Mouse (Mus musculus): ENCODE results near the gene Hist3h2a. TPM values are rescaled to one million over a fixed set of nuclear protein-coding genes. Genes with fewer than 3 reads are reported as not detected.

Hist3h2a gene
- polyA plus RNA-seq, 1 experiment = 2.9 TPM

DNA sequence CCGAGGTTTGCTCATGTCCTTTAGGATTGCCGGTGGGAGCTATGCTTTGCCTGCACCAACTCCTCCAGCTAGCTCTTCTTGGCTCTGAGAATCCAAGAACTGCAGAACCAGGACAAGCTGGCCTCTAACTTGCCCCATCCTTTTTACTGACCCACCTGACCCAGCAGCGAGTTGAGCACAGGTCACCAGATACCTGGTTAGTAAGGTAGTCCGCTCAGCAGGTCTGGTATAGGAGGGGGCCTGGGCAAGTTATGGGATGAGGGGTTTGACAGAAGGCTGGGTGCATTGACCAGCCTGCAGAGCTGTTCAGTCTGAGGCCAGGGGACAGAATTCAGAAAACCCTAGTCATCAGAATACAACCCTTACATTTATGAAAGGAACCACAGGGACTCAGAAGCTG lies 25.4 kb upstream of the Hist3h2a start:
- Histone ChIP-seq H3K9me3 (replicated peaks; ENCODE audit: control insufficient read depth, insufficient read depth, low read length, poor library complexity, severe bottlenecking) (no peaks in the 10 kb centered on the region), H3K4me1 (ENCODE audit: control insufficient read depth, insufficient read depth, low read length) (peaks cover 2% of the 10 kb centered on the region), H3K36me3 (ENCODE audit: control insufficient read depth, insufficient read depth, low read length, poor library complexity, severe bottlenecking) (peaks cover 14% of the 10 kb centered on the region), H3K27ac (ENCODE audit: insufficient read depth, low read length) (no peak overlapping the region), H3K9ac (ENCODE audit: low read depth, poor library complexity, severe bottlenecking) (no peak overlapping the region), H3K4me3 (ENCODE audit: low read depth, low read length) (no peak overlapping the region), H3K27me3 (ENCODE audit: control insufficient read depth, insufficient read depth, low read length, poor library complexity, severe bottlenecking) (no peaks in the 10 kb centered on the region)
- TF ChIP-seq POLR2A (IDR thresholded peaks at IDR 0.05; ENCODE audit: insufficient read depth, low read length) (no peak), CTCF (IDR thresholded peaks at IDR 0.05; ENCODE audit: low read depth, low read length) (no peak), EP300 (IDR thresholded peaks at IDR 0.05; ENCODE audit: insufficient read depth, low read depth, low read length) (no peak)

DNA sequence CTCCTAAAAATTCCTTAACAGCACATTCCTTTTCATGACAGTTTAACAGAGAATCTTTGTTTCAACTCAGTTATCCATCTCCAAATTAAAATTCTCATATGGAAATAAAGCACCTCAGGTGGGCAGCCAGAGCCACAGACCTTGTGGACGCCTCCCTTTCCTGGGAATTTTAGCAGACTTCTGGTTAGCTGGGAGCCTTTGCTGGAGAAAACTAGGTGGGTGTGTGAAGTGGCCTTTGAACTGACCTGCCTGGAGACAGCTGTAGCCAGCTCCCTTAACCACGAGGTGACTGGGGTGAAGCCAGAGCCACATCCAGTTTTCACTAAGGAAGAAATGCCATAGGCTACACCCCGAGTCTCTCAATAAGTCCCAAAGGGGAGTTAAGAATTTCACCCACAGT lies 24.8 kb upstream of the Hist3h2a start:
- Histone ChIP-seq H3K4me3 (ENCODE audit: low read depth, low read length) (no peak overlapping the region), H3K27ac (ENCODE audit: insufficient read depth, low read length) (no peak overlapping the region), H3K9ac (ENCODE audit: low read depth, poor library complexity, severe bottlenecking) (no peak overlapping the region), H3K9me3 (replicated peaks; ENCODE audit: control insufficient read depth, insufficient read depth, low read length, poor library complexity, severe bottlenecking) (no peaks in the 10 kb centered on the region), H3K27me3 (ENCODE audit: control insufficient read depth, insufficient read depth, low read length, poor library complexity, severe bottlenecking) (no peaks in the 10 kb centered on the region), H3K4me1 (ENCODE audit: control insufficient read depth, insufficient read depth, low read length) (peaks cover 2% of the 10 kb centered on the region), H3K36me3 (ENCODE audit: control insufficient read depth, insufficient read depth, low read length, poor library complexity, severe bottlenecking) (peaks cover 20% of the 10 kb centered on the region)
- TF ChIP-seq EP300 (IDR thresholded peaks at IDR 0.05; ENCODE audit: insufficient read depth, low read depth, low read length) (no peak), CTCF (IDR thresholded peaks at IDR 0.05; ENCODE audit: low read depth, low read length) (no peak), POLR2A (IDR thresholded peaks at IDR 0.05; ENCODE audit: insufficient read depth, low read length) (no peak)

DNA sequence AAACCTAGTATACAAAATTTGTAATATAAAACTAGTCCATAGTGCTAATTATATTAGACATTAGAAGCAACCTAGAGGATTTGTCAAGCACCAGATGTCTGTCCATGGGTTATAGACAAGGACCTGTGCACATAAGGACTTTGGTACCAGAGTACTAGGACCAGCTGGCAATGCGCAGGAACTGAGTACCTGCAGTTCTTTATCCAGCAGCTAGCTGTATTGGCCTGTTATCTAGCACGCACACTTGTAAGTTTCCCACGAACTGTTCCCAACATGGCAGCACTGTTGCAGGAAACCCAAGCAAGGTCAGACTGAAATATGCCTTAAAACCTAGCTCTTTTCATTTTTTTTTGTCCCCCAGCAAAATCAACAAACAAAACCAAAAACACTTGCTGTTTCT lies 24.2 kb upstream of the Hist3h2a start:
- TF ChIP-seq POLR2A (IDR thresholded peaks at IDR 0.05; ENCODE audit: insufficient read depth, low read length) (no peak), CTCF (IDR thresholded peaks at IDR 0.05; ENCODE audit: low read depth, low read length) (no peak), EP300 (IDR thresholded peaks at IDR 0.05; ENCODE audit: insufficient read depth, low read depth, low read length) (no peak)
- H3K36me3 ChIP-seq (ENCODE audit: control insufficient read depth, insufficient read depth, low read length, poor library complexity, severe bottlenecking) = peaks cover 20% of the 10 kb centered on the region
- H3K4me3 ChIP-seq (ENCODE audit: low read depth, low read length) = no peak overlapping the region
- H3K27me3 ChIP-seq (ENCODE audit: control insufficient read depth, insufficient read depth, low read length, poor library complexity, severe bottlenecking) = no peaks in the 10 kb centered on the region
- peaks cover 2% of the 10 kb centered on the region for H3K4me1 ChIP-seq (ENCODE audit: control insufficient read depth, insufficient read depth, low read length)
- no peak overlapping the region for H3K9ac ChIP-seq (ENCODE audit: low read depth, poor library complexity, severe bottlenecking)
- H3K27ac ChIP-seq (ENCODE audit: insufficient read depth, low read length) = no peak overlapping the region
- H3K9me3 ChIP-seq (replicated peaks; ENCODE audit: control insufficient read depth, insufficient read depth, low read length, poor library complexity, severe bottlenecking) = no peaks in the 10 kb centered on the region

DNA sequence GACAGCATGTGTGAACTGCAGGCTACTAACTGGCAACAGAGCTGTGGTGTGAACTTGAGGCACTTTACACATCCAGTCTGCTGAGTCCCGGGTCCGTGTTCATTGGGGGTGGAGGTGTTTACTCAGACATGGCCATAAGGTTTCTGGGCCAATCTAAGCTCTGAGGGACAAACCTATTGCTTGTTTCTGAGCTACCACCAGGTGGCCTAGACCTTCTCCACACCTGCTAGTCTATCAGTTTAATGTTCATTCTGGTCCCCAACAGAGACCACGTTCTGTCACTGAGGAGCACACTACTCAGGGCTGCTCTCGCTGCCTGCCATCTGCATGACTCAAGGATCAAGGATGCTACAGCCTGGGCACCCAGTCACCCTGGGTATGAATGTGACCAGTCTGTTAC lies 22.9 kb upstream of the Hist3h2a start:
- H3K9me3 ChIP-seq (replicated peaks; ENCODE audit: control insufficient read depth, insufficient read depth, low read length, poor library complexity, severe bottlenecking) = no peaks in the 10 kb centered on the region
- no peak overlapping the region for H3K27ac ChIP-seq (ENCODE audit: insufficient read depth, low read length)
- no peaks in the 10 kb centered on the region for H3K27me3 ChIP-seq (ENCODE audit: control insufficient read depth, insufficient read depth, low read length, poor library complexity, severe bottlenecking)
- H3K4me3 ChIP-seq (ENCODE audit: low read depth, low read length) = no peak overlapping the region
- H3K4me1 ChIP-seq (ENCODE audit: control insufficient read depth, insufficient read depth, low read length) = peaks cover 2% of the 10 kb centered on the region
- H3K9ac ChIP-seq (ENCODE audit: low read depth, poor library complexity, severe bottlenecking) = no peak overlapping the region
- TF ChIP-seq CTCF (IDR thresholded peaks at IDR 0.05; ENCODE audit: low read depth, low read length) (no peak), POLR2A (IDR thresholded peaks at IDR 0.05; ENCODE audit: insufficient read depth, low read length) (no peak), EP300 (IDR thresholded peaks at IDR 0.05; ENCODE audit: insufficient read depth, low read depth, low read length) (no peak)
- peaks cover 28% of the 10 kb centered on the region for H3K36me3 ChIP-seq (ENCODE audit: control insufficient read depth, insufficient read depth, low read length, poor library complexity, severe bottlenecking)

DNA sequence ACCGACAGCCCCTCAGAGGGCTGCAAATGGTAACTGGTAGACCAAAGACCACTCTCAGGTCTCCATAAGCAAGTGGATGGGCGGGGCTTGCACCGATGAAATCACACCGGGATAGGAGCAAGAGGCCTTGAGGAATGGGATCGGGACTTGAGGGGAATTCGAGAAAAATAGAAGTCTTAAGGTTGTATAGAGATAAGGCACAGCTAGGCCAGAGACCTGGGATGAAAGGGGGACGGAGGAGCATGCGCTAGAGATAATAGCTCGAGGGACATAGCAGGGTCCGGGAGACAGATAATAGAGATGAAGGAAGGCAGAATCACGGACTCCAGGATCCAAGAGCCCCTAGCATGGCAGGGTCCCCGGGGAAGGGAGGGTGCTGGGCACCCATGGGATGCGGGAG lies 16.6 kb upstream of the Hist3h2a start:
- Histone ChIP-seq H3K36me3 (ENCODE audit: control insufficient read depth, insufficient read depth, low read length, poor library complexity, severe bottlenecking) (peaks cover 25% of the 10 kb centered on the region), H3K27ac (ENCODE audit: insufficient read depth, low read length) (no peak overlapping the region), H3K4me3 (ENCODE audit: low read depth, low read length) (peak overlapping the region; percentile 94), H3K9ac (ENCODE audit: low read depth, poor library complexity, severe bottlenecking) (peak overlapping the region; percentile 85), H3K4me1 (ENCODE audit: control insufficient read depth, insufficient read depth, low read length) (no peaks in the 10 kb centered on the region), H3K9me3 (replicated peaks; ENCODE audit: control insufficient read depth, insufficient read depth, low read length, poor library complexity, severe bottlenecking) (no peaks in the 10 kb centered on the region), H3K27me3 (ENCODE audit: control insufficient read depth, insufficient read depth, low read length, poor library complexity, severe bottlenecking) (no peaks in the 10 kb centered on the region)
- TF ChIP-seq POLR2A (IDR thresholded peaks at IDR 0.05; ENCODE audit: insufficient read depth, low read length) (no peak), CTCF (IDR thresholded peaks at IDR 0.05; ENCODE audit: low read depth, low read length) (no peak), EP300 (IDR thresholded peaks at IDR 0.05; ENCODE audit: insufficient read depth, low read depth, low read length) (no peak)

DNA sequence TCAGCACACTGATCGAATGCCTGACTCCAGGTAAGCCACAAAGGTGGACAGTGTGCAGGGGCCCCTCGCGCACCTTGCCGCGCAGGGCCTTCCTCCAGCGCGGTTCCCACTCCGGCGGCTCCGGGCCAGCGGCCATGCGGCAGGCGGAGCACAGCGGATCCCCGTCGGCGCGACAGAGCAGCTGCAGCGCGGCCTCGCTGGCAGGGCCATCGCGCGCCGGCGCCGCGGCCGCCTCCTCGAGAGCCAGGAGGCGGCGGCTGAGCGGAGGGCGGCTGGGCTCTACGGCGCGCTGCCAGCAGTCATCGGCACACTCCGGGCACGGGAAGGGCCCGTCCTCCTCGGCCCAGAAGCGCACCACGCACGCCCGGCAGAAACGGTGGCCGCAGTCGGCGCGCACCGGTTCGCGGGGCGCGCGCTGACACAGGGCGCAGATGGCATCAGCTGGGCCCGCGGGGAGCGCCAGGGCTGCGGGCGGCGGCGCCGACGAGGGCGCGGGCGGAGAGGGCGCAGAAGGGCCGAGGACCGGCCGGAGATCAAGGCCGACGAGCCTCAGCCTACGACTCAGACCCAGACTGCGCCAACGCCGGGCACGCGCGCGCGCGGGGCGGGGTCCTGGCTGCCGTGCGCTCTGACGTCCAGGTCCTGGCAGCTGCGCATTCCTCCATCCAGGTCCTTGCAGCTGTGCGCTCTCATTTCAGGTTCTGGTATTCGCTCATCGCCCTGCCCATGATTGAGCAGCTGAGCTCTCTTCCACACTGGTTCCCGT lies 16.0 kb upstream of the Hist3h2a start, which contains the start of gene Rnf187:
Rnf187 (minus strand) TSS at position 595 of the 766 bp plus-strand sequence.
- peak within 1 kb of the TSS; percentile 85 for H3K9ac ChIP-seq (ENCODE audit: low read depth, poor library complexity, severe bottlenecking)
- no peaks in the 10 kb centered on the region for H3K27me3 ChIP-seq (ENCODE audit: control insufficient read depth, insufficient read depth, low read length, poor library complexity, severe bottlenecking)
- peak within 1 kb of the TSS; percentile 94 for H3K4me3 ChIP-seq (ENCODE audit: low read depth, low read length)
- no peaks in the 10 kb centered on the region for H3K9me3 ChIP-seq (replicated peaks; ENCODE audit: control insufficient read depth, insufficient read depth, low read length, poor library complexity, severe bottlenecking)
- peak; percentile 80; the same call in 1 of the 2 replicates for TF ChIP-seq EP300 (IDR thresholded peaks at IDR 0.05; ENCODE audit: insufficient read depth, low read depth, low read length)
- peak; percentile 39 for TF ChIP-seq POLR2A (IDR thresholded peaks at IDR 0.05; ENCODE audit: insufficient read depth, low read length)
- TF ChIP-seq CTCF (IDR thresholded peaks at IDR 0.05; ENCODE audit: low read depth, low read length) = no peak
- H3K4me1 ChIP-seq (ENCODE audit: control insufficient read depth, insufficient read depth, low read length) = no peaks in the 10 kb centered on the region
- H3K27ac ChIP-seq (ENCODE audit: insufficient read depth, low read length) = no peak within 1 kb of the TSS
- H3K36me3 ChIP-seq (ENCODE audit: control insufficient read depth, insufficient read depth, low read length, poor library complexity, severe bottlenecking) = peaks cover 21% of the 10 kb centered on the region

Data from ES-Bruce4 (cell line).